Mouse (Mus musculus): ENCODE data around the gene Crygd. TPM values are rescaled to one million over a fixed set of nuclear protein-coding genes. Genes with fewer than 3 reads are reported as not detected.

Crygd gene
- not detected in 2 replicates for polyA plus RNA-seq (2012; rRNA removed; ENCODE audit: low replicate concordance)

DNA sequence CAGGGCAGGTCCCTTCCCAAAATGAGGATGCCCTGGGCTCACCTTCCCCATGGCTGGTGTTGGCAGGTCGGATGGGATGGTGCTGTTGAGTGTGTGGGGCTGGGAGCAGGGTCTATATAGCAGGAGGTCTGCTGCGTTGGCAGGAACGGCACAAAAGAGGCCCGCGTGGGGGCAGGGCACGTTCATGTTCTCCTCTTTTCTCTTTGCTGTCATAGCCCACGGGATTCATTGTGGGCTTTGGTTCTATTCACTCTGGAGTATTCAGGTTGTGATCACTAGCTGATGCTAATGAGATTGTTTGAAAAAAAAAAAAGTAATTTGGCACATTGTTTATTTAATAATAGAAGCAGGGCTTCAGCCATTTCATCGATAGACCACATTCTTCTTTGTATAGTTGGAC, at the start of gene Crygd:
Gene Crygd, minus strand, starts transcription at position 101 of the 400 bp plus-strand sequence.

DNA sequence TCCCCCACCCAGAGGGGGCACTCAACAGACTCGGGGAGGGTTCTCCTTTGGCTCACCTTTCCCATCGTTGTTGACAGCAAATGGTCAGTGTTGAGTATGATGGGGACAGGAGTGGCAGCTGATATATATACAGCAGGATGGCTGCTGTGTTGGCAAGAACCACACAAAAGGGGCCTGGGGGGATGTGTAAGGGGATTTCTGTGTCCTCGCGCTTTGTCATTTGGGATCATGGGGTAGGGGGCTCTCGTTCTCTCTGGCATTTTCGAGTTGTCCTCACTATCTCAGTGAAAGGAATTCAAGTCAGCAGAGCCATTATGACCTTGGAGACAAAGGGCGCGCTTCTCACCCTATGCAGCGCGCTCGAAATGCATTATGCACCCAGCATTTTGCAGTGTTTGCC, 40.0 kb upstream of the Crygd start, which contains the start of gene Cryga:
Gene Cryga, minus strand, starts transcription at position 101 of the 400 bp plus-strand sequence.

DNA sequence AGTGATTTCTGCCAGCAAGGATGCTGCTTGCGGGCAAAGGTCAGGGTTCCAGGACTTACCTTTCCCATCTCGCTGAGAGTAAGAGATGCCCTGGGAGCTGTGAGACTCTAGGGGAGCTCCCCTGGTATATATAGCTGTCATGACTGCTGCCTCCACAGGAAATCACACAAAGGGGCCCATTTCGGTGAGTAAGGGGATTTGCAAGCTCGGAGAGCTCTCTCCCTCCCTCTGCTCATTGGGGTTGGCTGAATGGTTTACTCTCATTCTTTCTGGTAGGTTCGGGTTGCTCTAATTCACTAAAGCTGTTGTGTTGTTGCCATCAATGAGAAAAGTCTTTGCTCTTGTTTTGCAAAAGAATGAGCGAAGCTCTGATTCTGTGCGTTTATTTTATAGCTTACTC, 18.9 kb upstream of the Crygd start, which contains the start of gene Crygb:
Gene Crygb, minus strand, starts transcription at position 101 of the 400 bp plus-strand sequence.

DNA sequence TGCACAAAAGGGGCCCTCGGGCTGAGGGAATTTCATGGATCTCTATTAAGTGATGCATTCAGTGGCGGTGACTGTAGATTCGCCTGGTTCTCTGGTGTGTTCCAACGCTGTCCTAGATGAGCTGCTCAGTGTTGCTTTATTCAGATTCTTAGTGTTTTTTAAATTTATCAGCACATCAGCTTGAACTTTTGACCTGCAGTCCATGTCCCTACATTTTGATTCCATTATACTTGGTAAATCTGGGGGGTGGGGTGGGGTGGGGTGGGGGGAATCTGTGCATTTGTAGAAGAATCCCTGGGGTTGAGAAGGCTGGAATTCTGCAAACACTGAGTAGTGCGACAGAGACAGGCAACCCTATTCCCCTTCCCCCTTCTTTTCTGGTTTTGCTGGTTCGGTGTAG, 10.3 kb upstream of the Crygd start, which contains the start of gene Crygc:
Gene Crygc, minus strand, starts transcription at position 101 of the 400 bp plus-strand sequence.

DNA sequence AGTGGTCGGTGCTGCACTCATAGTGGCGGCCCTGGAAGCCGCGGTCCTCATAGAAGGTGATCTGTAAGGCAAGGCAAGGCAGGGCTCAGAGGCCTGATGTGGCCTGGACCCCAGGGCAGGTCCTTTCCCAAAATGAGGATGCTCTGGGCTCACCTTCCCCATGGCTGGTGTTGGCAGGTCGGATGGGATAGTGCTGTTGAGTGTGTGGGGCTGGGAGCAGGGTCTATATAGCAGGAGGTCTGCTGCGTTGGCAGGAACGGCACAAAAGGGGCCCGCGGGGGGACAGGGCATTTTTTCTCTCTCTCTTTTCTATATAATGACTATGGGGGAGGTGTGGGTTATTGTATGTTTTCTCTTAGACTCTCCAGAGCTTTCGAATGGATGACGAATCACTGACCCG, 12.3 kb downstream of the Crygd start, which contains the start of gene Cryge:
Gene Cryge, minus strand, starts transcription at position 198 of the 400 bp plus-strand sequence.

DNA sequence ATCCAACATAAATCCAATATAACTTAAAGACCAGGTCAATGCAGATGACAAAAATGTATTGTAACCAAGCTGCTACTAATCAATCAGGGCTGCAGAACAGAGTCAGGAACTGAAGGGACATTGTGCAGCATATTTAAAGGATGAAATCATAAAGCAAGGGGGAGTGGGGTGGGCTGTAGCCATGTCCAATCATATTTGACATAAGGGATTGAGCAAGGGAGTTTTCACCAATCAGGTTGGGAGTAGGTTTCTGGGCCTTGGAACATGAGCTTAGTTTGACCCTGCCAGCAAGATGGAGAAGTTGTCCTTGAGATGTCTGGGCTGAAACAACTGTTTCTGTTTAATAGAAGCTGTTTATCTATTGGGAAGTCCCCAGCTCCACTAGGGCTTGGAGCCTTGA, 30.6 kb downstream of the Crygd start, which contains the start of gene Akr1cl:
Gene Akr1cl, minus strand, starts transcription at position 119 of the 400 bp plus-strand sequence.

Other genes with a start within 250 kb of the Crygd start
- 1.9 and 2.1 TPM in 2 replicates for gene Plekhm3, start 106.6 kb downstream of the Crygd start, polyA plus RNA-seq (2012; rRNA removed; ENCODE audit: low replicate concordance)
- 0.07 and 0.13 TPM in 2 replicates for gene Akr1cl, start 30.7 kb downstream of the Crygd start, polyA plus RNA-seq (2012; rRNA removed; ENCODE audit: low replicate concordance)
- not detected in 2 replicates for gene Cryge, start 12.3 kb downstream of the Crygd start, polyA plus RNA-seq (2012; rRNA removed; ENCODE audit: low replicate concordance)
- gene Crygc, start 10.2 kb upstream of the Crygd start, polyA plus RNA-seq (2012; rRNA removed; ENCODE audit: low replicate concordance) = not detected in 2 replicates
- not detected in 2 replicates for gene Crygb, start 18.8 kb upstream of the Crygd start, polyA plus RNA-seq (2012; rRNA removed; ENCODE audit: low replicate concordance)
- not detected in 2 replicates for gene Cryga, start 39.9 kb upstream of the Crygd start, polyA plus RNA-seq (2012; rRNA removed; ENCODE audit: low replicate concordance)
- gene Gm28845, start 56.1 kb upstream of the Crygd start, polyA plus RNA-seq (2012; rRNA removed; ENCODE audit: low replicate concordance) = not detected in 2 replicates
- gene D630023F18Rik, start 59.8 kb upstream of the Crygd start, polyA plus RNA-seq (2012; rRNA removed; ENCODE audit: low replicate concordance) = 0.07 and 0.35 TPM in 2 replicates
- 33.1 and 36.4 TPM in 2 replicates for gene Idh1, start 123.0 kb upstream of the Crygd start, polyA plus RNA-seq (2012; rRNA removed; ENCODE audit: low replicate concordance)
- 2.2 and 2.6 TPM in 2 replicates for gene Pikfyve, start 123.2 kb upstream of the Crygd start, polyA plus RNA-seq (2012; rRNA removed; ENCODE audit: low replicate concordance)
- not detected in 2 replicates for gene Pth2r, start 218.6 kb upstream of the Crygd start, polyA plus RNA-seq (2012; rRNA removed; ENCODE audit: low replicate concordance)